Mouse (Mus musculus): Measurements from ENCODE around the gene Hist1h2ao.
"Not testable (repeated sequence)": the region's sequence is repeated elsewhere in the genome, so short reads cannot be mapped to it uniquely, and the experiment has no call there.

- not testable (repeated sequence) for TF ChIP-seq MYOG (IDR thresholded peaks at IDR 0.05; ENCODE audit: control insufficient read depth, extremely low read depth, insufficient read length); CTCF (IDR thresholded peaks at IDR 0.05; ENCODE audit: control insufficient read depth, insufficient read depth, insufficient read length); MAX (IDR thresholded peaks at IDR 0.05); CEBPB (IDR thresholded peaks at IDR 0.05; ENCODE audit: low read depth); MYOD1 (IDR thresholded peaks at IDR 0.05; ENCODE audit: control insufficient read depth, insufficient read length, low read depth); FOSL1 (IDR thresholded peaks at IDR 0.05; ENCODE audit: insufficient read depth, low read length, poor library complexity, severe bottlenecking); USF1 (IDR thresholded peaks at IDR 0.05; ENCODE audit: low read depth)
These were observed 1.3 kb downstream of the Hist1h2ao start, which contains the start of gene Hist1h4m for GRCm38 (mm10) chr13:21811539-21811938.

Measured in C2C12 (cell line).